Mouse (Mus musculus) 416B (cell line): Measurements from ENCODE around the gene Cyp2j9.
"Not testable (repeated sequence)": the region's sequence is repeated elsewhere in the genome, so short reads cannot be mapped to it uniquely, and the experiment has no call there.

ENCODE experiments used
- DNase-seq: peaks from one replicate; pipeline ENCODE4 v3.0.0; 2011; ENCODE audit warnings: low read depth

Cyp2j9 gene

GRCm38 (mm10) chr4:96590911-96591790 is at the start of gene Cyp2j9:
Gene Cyp2j9 (minus strand): TSS chr4:96591578.
- no peak for DNase-seq

DNA sequence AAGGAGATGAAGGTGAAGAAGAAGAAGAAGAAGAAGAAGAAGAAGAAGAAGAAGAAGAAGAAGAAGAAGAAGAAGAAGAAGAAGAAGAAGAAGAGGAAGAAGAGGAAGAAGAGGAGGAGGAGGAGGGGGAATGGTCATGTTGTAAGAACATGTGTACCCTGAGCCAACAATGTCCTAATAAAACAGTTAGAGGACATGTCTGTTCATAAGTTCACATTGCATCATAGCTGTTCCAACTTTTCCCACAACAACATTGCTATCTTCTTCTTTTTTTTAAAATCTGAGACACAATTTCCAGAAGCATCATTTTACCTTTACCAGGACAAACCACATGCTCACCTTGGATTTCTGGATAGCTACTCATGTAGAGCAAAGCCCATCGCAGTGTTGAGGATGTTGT is 44.1 kb upstream of the Cyp2j9 start:
- no peak for DNase-seq

GRCm38 (mm10) chr4:96622474-96622873 is 31.1 kb upstream of the Cyp2j9 start:
- no peak for DNase-seq

- no peak for DNase-seq
Observed at GRCm38 (mm10) chr4:96591791-96592150, 393 bp upstream of the Cyp2j9 start.

DNA sequence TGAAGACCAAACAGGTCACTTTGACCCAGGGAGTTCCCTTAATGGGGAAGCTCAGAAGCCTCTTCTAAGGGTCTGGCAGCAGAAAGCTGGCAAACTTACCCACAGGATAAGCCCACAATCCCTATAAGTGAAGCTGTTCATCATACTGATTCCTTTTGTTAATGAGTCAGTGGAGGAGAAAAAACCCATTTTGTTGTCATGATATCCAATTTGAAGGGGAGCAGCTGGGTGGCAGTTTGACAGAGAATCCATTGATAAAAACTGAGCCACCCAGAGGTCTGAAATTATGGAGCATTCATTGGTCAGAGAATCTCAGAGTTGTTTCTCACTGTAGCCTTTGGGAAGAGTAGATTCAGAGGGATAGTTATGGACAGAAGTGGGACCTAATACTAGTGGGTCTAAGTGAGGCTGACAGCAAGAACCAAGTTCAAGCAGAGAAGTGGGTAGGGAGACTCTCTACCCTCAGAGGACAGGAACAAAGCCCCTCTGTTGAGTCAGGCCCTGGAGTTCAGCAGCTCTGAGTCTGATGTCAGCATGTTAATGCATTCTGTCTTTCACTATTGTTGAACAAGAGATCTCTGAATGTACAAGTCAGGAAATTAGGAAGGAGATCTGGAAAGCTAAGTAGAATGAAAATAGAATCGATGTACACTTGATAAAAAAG is 9.8 kb downstream of the Cyp2j9 start:
- no peak for DNase-seq

GRCm38 (mm10) chr4:96580351-96580750 is 11.0 kb downstream of the Cyp2j9 start:
- DNase-seq: not testable (repeated sequence)

- DNase-seq: peak; percentile 18
Observed at GRCm38 (mm10) chr4:96569442-96569841, 21.9 kb downstream of the Cyp2j9 start.

GRCm38 (mm10) chr4:96567988-96568387 is 23.4 kb downstream of the Cyp2j9 start:
- no peak for DNase-seq

DNA sequence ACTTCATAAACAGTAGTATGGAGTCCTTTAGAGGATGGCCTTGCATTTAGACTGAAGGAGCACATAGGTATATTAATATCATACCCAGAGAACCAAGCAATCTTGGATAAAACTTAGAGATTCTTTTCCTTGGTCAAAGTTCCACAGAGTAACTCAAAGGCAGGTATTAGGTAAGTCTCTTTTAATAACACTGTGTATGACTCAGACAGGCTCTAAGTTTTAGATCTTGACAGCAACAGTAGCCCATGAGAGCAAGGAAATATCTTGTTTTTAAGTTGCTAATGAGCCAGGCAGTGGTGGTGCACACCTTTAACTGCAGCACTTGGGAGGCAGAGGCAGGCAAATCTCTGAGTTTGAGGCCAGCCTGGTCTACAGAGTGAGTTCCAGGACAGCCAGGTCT is 25.6 kb downstream of the Cyp2j9 start:
- no peak for DNase-seq

- DNase-seq: no peak
Observed at GRCm38 (mm10) chr4:96560464-96560863, 30.9 kb downstream of the Cyp2j9 start.

GRCm38 (mm10) chr4:96559781-96560180 is 31.6 kb downstream of the Cyp2j9 start:
- no peak for DNase-seq

DNA sequence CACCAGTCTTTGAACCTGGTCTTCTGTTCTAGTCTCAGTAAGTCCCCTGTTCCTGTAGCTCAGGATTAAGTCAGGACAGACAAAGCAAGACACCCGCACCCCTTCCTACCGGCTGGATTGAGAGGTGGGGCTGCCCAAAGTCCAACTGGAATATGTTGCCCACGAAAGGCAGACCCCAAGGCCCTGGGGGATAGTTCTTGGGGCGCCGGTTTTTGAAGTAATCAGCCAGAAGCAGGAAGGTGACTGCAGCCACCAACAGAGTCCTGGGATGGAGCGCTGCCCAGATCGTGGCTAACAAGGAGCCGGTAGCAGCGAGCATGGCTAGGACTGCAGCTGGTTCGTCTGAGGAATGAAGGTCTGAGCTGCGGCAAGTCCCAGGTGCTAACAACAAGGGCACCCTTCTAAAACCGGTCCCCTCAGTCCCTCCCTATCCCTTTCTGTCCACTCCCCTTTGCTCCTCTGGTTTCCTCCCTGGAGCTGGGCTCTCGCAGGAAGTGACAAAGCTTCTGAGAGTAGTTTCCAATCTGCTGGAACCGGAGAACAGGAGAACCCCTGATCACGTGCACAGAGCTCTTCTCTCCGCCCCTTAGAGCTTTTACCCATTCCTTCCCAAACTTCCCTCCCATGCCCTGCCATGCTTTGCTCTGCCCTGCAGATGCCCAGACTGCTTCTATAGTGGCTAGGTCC is 38.1 kb downstream of the Cyp2j9 start, which contains the start of gene Cyp2j6:
Cyp2j6 (minus strand) TSS at position 529 of the 687 bp plus-strand sequence.
- DNase-seq: no peak

DNA sequence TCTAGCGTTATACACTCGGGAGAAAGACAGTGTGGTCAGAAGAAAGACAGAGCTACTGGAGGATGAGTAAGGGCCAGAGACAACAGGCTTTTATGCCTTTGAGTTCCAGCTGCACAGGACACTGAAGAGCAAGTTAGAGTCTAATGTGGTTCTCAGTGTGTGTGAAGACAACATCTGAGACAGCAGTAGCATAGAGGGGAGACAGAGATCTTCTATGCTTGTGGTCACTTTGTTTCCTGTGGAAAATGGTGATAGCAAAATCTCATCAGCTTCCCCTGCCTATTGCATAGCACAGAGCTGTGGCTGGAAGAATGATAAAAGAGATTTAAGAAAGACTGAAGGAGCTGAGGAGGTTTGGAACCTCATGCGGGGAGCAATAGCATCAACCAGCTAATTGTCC is 39.8 kb downstream of the Cyp2j9 start:
- no peak for DNase-seq

- no peak for DNase-seq
Observed at GRCm38 (mm10) chr4:96545976-96546375, 45.4 kb downstream of the Cyp2j9 start.

DNA sequence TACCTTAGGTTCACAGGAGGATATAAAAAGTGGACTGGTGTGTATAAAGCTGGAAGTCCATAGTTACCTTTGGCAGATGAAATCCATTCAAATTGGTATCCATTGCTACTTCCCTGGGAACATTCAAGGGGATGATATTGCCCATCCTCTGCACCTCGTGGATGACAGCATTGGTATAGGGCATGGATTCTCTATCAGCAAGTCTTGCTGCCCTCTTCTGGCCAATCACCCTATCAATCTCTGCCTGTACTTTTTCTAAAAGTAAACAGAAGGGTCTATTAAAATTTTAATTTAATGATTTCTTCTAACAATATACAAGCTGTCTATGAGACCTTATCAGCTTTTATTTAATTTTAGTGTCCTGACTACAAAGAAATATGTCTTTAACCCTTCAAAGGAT is 65.6 kb downstream of the Cyp2j9 start:
- peak; percentile 8 for DNase-seq

- DNase-seq: no peak
Observed at GRCm38 (mm10) chr4:96522256-96522655, 69.1 kb downstream of the Cyp2j9 start.
